Mouse (Mus musculus) neural tube, embryonic 15.5 days (tissue): ENCODE results near the gene Fam186b. TPM values are rescaled to one million over a fixed set of nuclear protein-coding genes. Genes with fewer than 3 reads are reported as not detected.

ENCODE experiments used
- ATAC-seq: fragments of 200-750 bp; cut with Nextera tagmentation; 2 replicates; pipeline ENCODE4 v1.8.0; 2017; ENCODE audit warnings: mild to moderate bottlenecking, moderate TSS enrichment, moderate library complexity; ENCODE audit not compliant: low FRiP score
- H3K27ac ChIP-seq: fragments of 300-500 bp; sonication (generic); replicated peaks from 2 replicates; pipeline ENCODE4 v1.5.1; 2015; ENCODE audit warnings: mild to moderate bottlenecking, inconsistent platforms
- H3K27me3 ChIP-seq: fragments of 300-500 bp; sonication (generic); replicated peaks from 2 replicates; pipeline ENCODE4 v1.6.1; 2015; ENCODE audit warnings: inconsistent platforms
- H3K36me3 ChIP-seq: fragments of 300-500 bp; sonication (generic); 2 replicates; pipeline ENCODE4 v1.6.1; 2015; ENCODE audit warnings: inconsistent platforms
- H3K4me1 ChIP-seq: fragments of 300-500 bp; sonication (generic); 2 replicates; pipeline ENCODE4 v1.6.1; 2015; ENCODE audit warnings: inconsistent platforms
- H3K4me2 ChIP-seq: fragments of 300-500 bp; sonication (generic); 2 replicates; pipeline ENCODE4 v1.6.1; 2015; ENCODE audit warnings: inconsistent platforms, mild to moderate bottlenecking, moderate library complexity
- H3K4me3 ChIP-seq: fragments of 300-500 bp; sonication (generic); replicated peaks from 2 replicates; pipeline ENCODE4 v1.5.1; 2015; ENCODE audit warnings: mild to moderate bottlenecking, inconsistent platforms
- H3K9ac ChIP-seq: fragments of 300-500 bp; sonication (generic); replicated peaks from 2 replicates; pipeline ENCODE4 v1.6.1; 2015; ENCODE audit warnings: mild to moderate bottlenecking, inconsistent platforms
- H3K9me3 ChIP-seq: fragments of 300-500 bp; sonication (generic); replicated peaks from 2 replicates; pipeline ENCODE4 v1.6.1; 2016; ENCODE audit warnings: inconsistent platforms
- WGBS: fragments of 180-500 bp; shearing (Covaris S2); methylation state at CpG from one replicate; pipeline ENCODE4 v1.1.7; 2015; ENCODE audit warnings: mixed read lengths; 5-methylcytosine and 5-hydroxymethylcytosine counted together
- polyA plus RNA-seq: library from polyadenylated mRNA; unstranded; fragments of >200 nt; fragmentation: Nextera tagmentation; extraction: Ambion mirVana; gene quantifications from 2 replicates; pipeline ENCODE4 v1.2.1, GENCODE M21; 2015

Fam186b gene
- polyA plus RNA-seq, 1 experiment from 2014 or later, result 0.73 TPM

- H3K4me2 ChIP-seq, result no peak overlapping the region
- H3K36me3 ChIP-seq, result peaks cover 82% of the 10 kb centered on the region
- 73% methylated on average over 14 of the region's 14 CpGs for WGBS
- H3K4me3 ChIP-seq, result no peak overlapping the region
- H3K4me1 ChIP-seq, result peaks cover 9% of the 10 kb centered on the region; the same call in 1 of the 2 replicates
- no peak overlapping the region for H3K9ac ChIP-seq
- H3K9me3 ChIP-seq, result no peaks in the 10 kb centered on the region
- H3K27ac ChIP-seq, result peak overlapping the region; percentile 54
- no peak for ATAC-seq
- H3K27me3 ChIP-seq, result no peaks in the 10 kb centered on the region
Observed at GRCm38 (mm10) chr15:99318861-99319410, 23.2 kb upstream of the Fam186b start.

GRCm38 (mm10) chr15:99318071-99318470 is 22.4 kb upstream of the Fam186b start:
- peak overlapping the region; percentile 54 for H3K27ac ChIP-seq
- H3K4me1 ChIP-seq, result peaks cover 9% of the 10 kb centered on the region; the same call in 1 of the 2 replicates
- no peaks in the 10 kb centered on the region for H3K9me3 ChIP-seq
- H3K36me3 ChIP-seq, result peaks cover 88% of the 10 kb centered on the region
- H3K4me3 ChIP-seq, result no peak overlapping the region
- no peaks in the 10 kb centered on the region for H3K27me3 ChIP-seq
- H3K4me2 ChIP-seq, result no peak overlapping the region
- H3K9ac ChIP-seq, result no peak overlapping the region
- WGBS, result 89% methylated on average over 6 of the region's 6 CpGs
- ATAC-seq, result no peak

GRCm38 (mm10) chr15:99317267-99317651 is 21.6 kb upstream of the Fam186b start:
- Histone ChIP-seq H3K27me3 (no peaks in the 10 kb centered on the region), H3K27ac (peak overlapping the region; percentile 72), H3K9ac (no peak overlapping the region), H3K9me3 (no peaks in the 10 kb centered on the region), H3K4me1 (peaks cover 9% of the 10 kb centered on the region; the same call in 1 of the 2 replicates), H3K4me2 (no peak overlapping the region), H3K4me3 (no peak overlapping the region), H3K36me3 (peaks cover 94% of the 10 kb centered on the region)
- no peak for ATAC-seq
- WGBS, result 82% methylated on average over 2 of the region's 2 CpGs

GRCm38 (mm10) chr15:99316314-99317266 is 20.9 kb upstream of the Fam186b start:
- no peak overlapping the region for H3K4me2 ChIP-seq
- H3K27ac ChIP-seq, result peak overlapping the region; percentile 72
- 80% methylated on average over 16 of the region's 16 CpGs for WGBS
- H3K4me3 ChIP-seq, result no peak overlapping the region
- peaks cover 95% of the 10 kb centered on the region for H3K36me3 ChIP-seq
- H3K4me1 ChIP-seq, result peaks cover 9% of the 10 kb centered on the region; the same call in 1 of the 2 replicates
- no peaks in the 10 kb centered on the region for H3K9me3 ChIP-seq
- H3K27me3 ChIP-seq, result no peaks in the 10 kb centered on the region
- 0 out of 2 replicates have a peak, but pooled peaks have one; percentile 36 for ATAC-seq
- H3K9ac ChIP-seq, result no peak overlapping the region

GRCm38 (mm10) chr15:99314891-99315290 is 19.2 kb upstream of the Fam186b start:
- Histone ChIP-seq H3K9ac (no peak overlapping the region), H3K4me1 (peaks cover 9% of the 10 kb centered on the region; the same call in 1 of the 2 replicates), H3K27me3 (no peaks in the 10 kb centered on the region), H3K27ac (no peak overlapping the region), H3K4me2 (no peak overlapping the region), H3K36me3 (peaks cover 94% of the 10 kb centered on the region), H3K9me3 (no peaks in the 10 kb centered on the region), H3K4me3 (no peak overlapping the region)
- 94% methylated on average over 16 of the region's 16 CpGs for WGBS
- no peak for ATAC-seq

GRCm38 (mm10) chr15:99310617-99311016 is 14.9 kb upstream of the Fam186b start:
- no peak overlapping the region for H3K27ac ChIP-seq

GRCm38 (mm10) chr15:99309549-99309948 is 13.9 kb upstream of the Fam186b start:
- no peak for ATAC-seq
- peaks cover 98% of the 10 kb centered on the region for H3K36me3 ChIP-seq
- H3K9me3 ChIP-seq, result no peaks in the 10 kb centered on the region
- no peak overlapping the region for H3K4me2 ChIP-seq
- no peaks in the 10 kb centered on the region for H3K4me1 ChIP-seq
- H3K27me3 ChIP-seq, result no peaks in the 10 kb centered on the region
- H3K27ac ChIP-seq, result no peak overlapping the region
- no peak overlapping the region for H3K9ac ChIP-seq
- no peak overlapping the region for H3K4me3 ChIP-seq
- WGBS, result 92% methylated on average over 9 of the region's 9 CpGs

More at GRCm38 (mm10) chr15:99310617-99311016, 14.9 kb upstream of the Fam186b start:
- Histone ChIP-seq H3K9me3 (no peaks in the 10 kb centered on the region), H3K36me3 (peaks cover 97% of the 10 kb centered on the region), H3K4me2 (no peak overlapping the region), H3K4me1 (no peaks in the 10 kb centered on the region), H3K4me3 (no peak overlapping the region), H3K27me3 (no peaks in the 10 kb centered on the region), H3K9ac (no peak overlapping the region)
- WGBS, result 94% methylated on average over 5 of the region's 5 CpGs
- no peak for ATAC-seq

- ATAC-seq, result no peak
- Histone ChIP-seq H3K4me2 (no peak overlapping the region), H3K4me1 (no peaks in the 10 kb centered on the region), H3K9ac (no peak overlapping the region), H3K9me3 (no peaks in the 10 kb centered on the region), H3K4me3 (no peak overlapping the region), H3K27me3 (no peaks in the 10 kb centered on the region), H3K27ac (no peak overlapping the region), H3K36me3 (peaks cover 89% of the 10 kb centered on the region)
- 90% methylated on average over 9 of the region's 9 CpGs for WGBS
Observed at GRCm38 (mm10) chr15:99307476-99307875, 11.8 kb upstream of the Fam186b start.

- peak overlapping the region; percentile 82 for H3K9ac ChIP-seq
- no peaks in the 10 kb centered on the region for H3K27me3 ChIP-seq
- ATAC-seq, result no peak
- H3K27ac ChIP-seq, result peak overlapping the region; percentile 91; the same call in 1 of the 2 replicates
- H3K36me3 ChIP-seq, result no peaks in the 10 kb centered on the region
- peak overlapping the region; percentile 67 for H3K4me3 ChIP-seq
- WGBS, result 34% methylated on average over 5 of the region's 5 CpGs
- peak overlapping the region; percentile 72 for H3K4me2 ChIP-seq
- peaks cover 28% of the 10 kb centered on the region for H3K4me1 ChIP-seq
- no peaks in the 10 kb centered on the region for H3K9me3 ChIP-seq
Observed at GRCm38 (mm10) chr15:99296213-99296612, 525 bp upstream of the Fam186b start.

- Histone ChIP-seq H3K9ac (peak within 1 kb of the TSS; percentile 82), H3K4me2 (peak within 1 kb of the TSS; percentile 72), H3K9me3 (no peaks in the 10 kb centered on the region), H3K4me1 (peaks cover 28% of the 10 kb centered on the region), H3K27me3 (no peaks in the 10 kb centered on the region), H3K27ac (peak within 1 kb of the TSS; percentile 91), H3K36me3 (no peaks in the 10 kb centered on the region), H3K4me3 (peak within 1 kb of the TSS; percentile 67)
- ATAC-seq, result peak; percentile 95
- WGBS, result 0% methylated on average over 45 of the region's 64 CpGs
Observed at GRCm38 (mm10) chr15:99294813-99295374, 794 bp downstream of the Fam186b start, which contains the start of gene Prpf40b. Gene Prpf40b, plus strand, starts transcription at chr15:99295087.

- peak overlapping the region; percentile 72 for H3K4me2 ChIP-seq
- 29% methylated on average over 16 of the region's 16 CpGs for WGBS
- H3K27me3 ChIP-seq, result no peaks in the 10 kb centered on the region
- peak; percentile 0; the same call in 1 of the 2 replicates for ATAC-seq
- H3K4me3 ChIP-seq, result peak overlapping the region; percentile 67
- no peaks in the 10 kb centered on the region for H3K36me3 ChIP-seq
- H3K9ac ChIP-seq, result peak overlapping the region; percentile 82
- peak overlapping the region; percentile 91; the same call in 1 of the 2 replicates for H3K27ac ChIP-seq
- peaks cover 28% of the 10 kb centered on the region for H3K4me1 ChIP-seq
- H3K9me3 ChIP-seq, result no peaks in the 10 kb centered on the region
Observed at GRCm38 (mm10) chr15:99294287-99294686, 1.4 kb downstream of the Fam186b start.
